Mouse (Mus musculus) hindbrain, embryonic 13.5 days (tissue): ENCODE results near the gene Acot4. TPM values are rescaled to one million over a fixed set of nuclear protein-coding genes. Genes with fewer than 3 reads are reported as not detected.
"Not testable (repeated sequence)": the region's sequence is repeated elsewhere in the genome, so short reads cannot be mapped to it uniquely, and the experiment has no call there.

Experiments used
- ATAC-seq: fragments of 200-750 bp; cut with Nextera tagmentation; 2 replicates; pipeline ENCODE4 v1.8.0; 2017; ENCODE audit warnings: moderate TSS enrichment; ENCODE audit not compliant: low FRiP score
- H3K27ac ChIP-seq: fragments of 300-500 bp; sonication (generic); 2 replicates; pipeline ENCODE4 v1.5.1; 2015; ENCODE audit warnings: inconsistent platforms, mild to moderate bottlenecking, moderate library complexity
- H3K27me3 ChIP-seq: fragments of 300-500 bp; sonication (generic); 2 replicates; pipeline ENCODE4 v1.6.1; 2015; ENCODE audit warnings: mild to moderate bottlenecking, inconsistent platforms
- H3K36me3 ChIP-seq: fragments of 300-500 bp; sonication (generic); 2 replicates; pipeline ENCODE4 v1.6.1; 2015; ENCODE audit warnings: mild to moderate bottlenecking, inconsistent platforms
- H3K4me1 ChIP-seq: fragments of 300-500 bp; sonication (generic); replicated peaks from 2 replicates; pipeline ENCODE4 v1.6.1; 2015; ENCODE audit warnings: inconsistent platforms
- H3K4me2 ChIP-seq: fragments of 300-500 bp; sonication (generic); 2 replicates; pipeline ENCODE4 v1.6.1; 2015; ENCODE audit warnings: inconsistent platforms, mild to moderate bottlenecking, moderate library complexity
- H3K4me3 ChIP-seq: fragments of 300-500 bp; sonication (generic); 2 replicates; pipeline ENCODE4 v1.5.1; 2015; ENCODE audit warnings: mild to moderate bottlenecking, inconsistent platforms
- H3K9ac ChIP-seq: fragments of 300-500 bp; sonication (generic); 2 replicates; pipeline ENCODE4 v1.6.1; 2015; ENCODE audit warnings: mild to moderate bottlenecking, inconsistent platforms
- H3K9me3 ChIP-seq: fragments of 300-500 bp; sonication (generic); 2 replicates; pipeline ENCODE4 v1.6.1; 2016; ENCODE audit warnings: inconsistent platforms
- WGBS: fragments of 180-500 bp; shearing (Covaris S2); methylation state at CpG from one replicate; pipeline ENCODE4 v1.1.7; 2015; 5-methylcytosine and 5-hydroxymethylcytosine counted together
- polyA plus RNA-seq: library from polyadenylated mRNA; unstranded; fragments of >200 nt; fragmentation: Nextera tagmentation; extraction: Ambion mirVana; gene quantifications from 2 replicates; pipeline ENCODE4 v1.2.1, GENCODE M21; 2015

Acot4 gene
- polyA plus RNA-seq: 0.09 and 0.13 TPM in 2 replicates

DNA sequence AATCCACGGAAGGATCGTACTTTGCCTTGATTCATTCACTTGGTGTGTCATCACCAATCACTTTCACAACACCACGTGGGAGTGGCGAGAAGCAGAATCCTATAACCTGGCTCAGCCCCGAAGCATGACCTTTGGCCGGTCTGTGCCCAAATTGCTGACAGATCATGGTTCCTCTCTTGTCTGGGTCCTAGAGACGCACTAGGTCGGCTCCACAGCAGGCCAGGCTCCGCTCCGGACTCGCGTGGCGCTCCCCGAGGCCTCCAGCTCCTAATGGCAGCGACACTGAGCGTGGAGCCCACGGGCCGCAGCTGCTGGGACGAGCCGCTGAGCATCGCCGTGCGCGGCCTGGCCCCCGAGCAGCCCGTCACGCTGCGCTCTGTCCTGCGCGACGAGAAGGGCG lies at the start of gene Acot4:
TSS of gene Acot4 (plus strand) at position 139 of the 400 bp plus-strand sequence.
- peak within 1 kb of the TSS; percentile 60 for H3K4me2 ChIP-seq
- ATAC-seq: peak; percentile 63; the same call in 1 of the 2 replicates
- H3K9me3 ChIP-seq, H3K27me3 ChIP-seq, H3K36me3 ChIP-seq, H3K4me1 ChIP-seq, H3K27ac ChIP-seq: not testable (repeated sequence)
- H3K9ac ChIP-seq: peak within 1 kb of the TSS; percentile 70
- H3K4me3 ChIP-seq: peak within 1 kb of the TSS; percentile 43
- WGBS: 10% methylated on average over 32 of the region's 32 CpGs

DNA sequence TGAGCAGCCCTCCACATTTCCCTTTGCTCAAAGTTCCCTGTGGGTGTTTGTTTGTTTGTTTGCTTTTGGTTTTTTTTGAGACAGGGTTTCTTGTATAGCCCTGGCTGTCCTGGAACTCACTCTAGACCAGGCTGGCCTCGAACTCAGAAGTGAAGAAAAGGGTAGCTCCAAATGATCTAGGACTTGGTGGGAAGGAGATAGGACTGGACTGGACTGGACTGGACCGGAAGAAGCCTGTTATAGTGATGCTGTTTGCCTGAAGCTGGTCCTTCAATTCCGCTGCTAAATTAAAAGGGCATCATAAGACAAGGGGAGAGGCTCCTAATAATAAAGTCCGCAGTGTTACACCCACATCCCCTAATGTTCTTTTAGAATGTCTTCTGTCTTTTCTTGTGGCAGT lies 49.7 kb upstream of the Acot4 start:
- peak overlapping the region; percentile 94 for H3K27ac ChIP-seq
- peak overlapping the region; percentile 83 for H3K9ac ChIP-seq
- H3K4me1 ChIP-seq: peaks cover 8% of the 10 kb centered on the region
- H3K4me3 ChIP-seq: peak overlapping the region; percentile 60
- no peaks in the 10 kb centered on the region for H3K27me3 ChIP-seq
- H3K36me3 ChIP-seq: peaks cover 4% of the 10 kb centered on the region; the same call in 1 of the 2 replicates
- peak; percentile 8; the same call in 1 of the 2 replicates for ATAC-seq
- no peaks in the 10 kb centered on the region for H3K9me3 ChIP-seq
- WGBS: 76% methylated on average over 4 of the region's 4 CpGs
- peak overlapping the region; percentile 60 for H3K4me2 ChIP-seq

DNA sequence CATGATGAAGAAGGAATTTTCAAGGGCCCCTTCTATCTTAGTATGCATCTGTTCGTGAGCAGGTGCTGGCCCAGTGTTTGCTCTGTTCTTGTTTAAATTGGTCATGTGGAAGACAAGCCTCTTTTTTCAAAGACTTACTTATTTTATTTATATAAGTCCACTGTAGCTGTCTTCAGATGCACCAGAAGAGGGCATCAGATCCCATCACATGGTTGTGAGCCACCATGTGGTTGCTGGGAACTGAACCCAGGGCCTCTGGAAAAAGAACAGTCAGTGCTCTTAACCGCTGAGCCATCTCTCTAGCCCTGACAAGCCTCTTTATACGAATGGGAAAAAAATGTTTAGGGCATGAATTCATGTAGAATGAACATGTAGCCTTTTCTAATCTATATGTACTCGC lies 48.8 kb upstream of the Acot4 start:
- no peak for ATAC-seq
- WGBS: 97% methylated on average over 4 of the region's 4 CpGs

DNA sequence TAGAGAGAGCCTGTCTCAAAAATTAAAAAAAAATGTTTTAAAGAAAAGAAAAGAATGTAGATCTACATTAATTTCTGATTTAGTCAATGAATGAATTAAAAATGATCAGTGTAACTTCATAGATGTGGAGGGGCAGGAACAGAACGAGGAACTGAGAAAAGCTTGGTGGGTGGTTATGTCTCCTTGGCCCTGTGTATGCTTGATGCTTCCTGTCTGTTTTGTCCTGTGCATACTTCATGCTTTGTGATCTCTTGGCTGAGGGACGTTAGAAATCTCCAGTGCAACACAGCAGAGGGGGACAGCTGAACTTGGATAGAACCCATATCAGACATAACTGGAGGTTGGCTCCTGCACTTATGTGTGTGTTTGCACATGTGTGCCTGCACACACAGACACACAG lies 41.0 kb upstream of the Acot4 start:
- ATAC-seq: no peak
- Histone ChIP-seq H3K4me1 (0 out of 2 replicates have a peak, but pooled peaks cover 4% of the 10 kb centered on the region), H3K4me2 (no peak overlapping the region), H3K4me3 (no peak overlapping the region), H3K9ac (no peak overlapping the region), H3K9me3 (no peaks in the 10 kb centered on the region), H3K36me3 (peaks cover 12% of the 10 kb centered on the region), H3K27me3 (no peaks in the 10 kb centered on the region), H3K27ac (no peak overlapping the region)
- WGBS: 71% methylated on average over 2 of the region's 2 CpGs

More for the DNA sequence above, 48.8 kb upstream of the Acot4 start:
- Histone ChIP-seq H3K4me3 (no peak overlapping the region), H3K9ac (no peak overlapping the region), H3K27me3 (no peaks in the 10 kb centered on the region), H3K36me3 (peaks cover 7% of the 10 kb centered on the region), H3K4me1 (peaks cover 8% of the 10 kb centered on the region), H3K9me3 (no peaks in the 10 kb centered on the region), H3K4me2 (no peak overlapping the region), H3K27ac (no peak overlapping the region)

DNA sequence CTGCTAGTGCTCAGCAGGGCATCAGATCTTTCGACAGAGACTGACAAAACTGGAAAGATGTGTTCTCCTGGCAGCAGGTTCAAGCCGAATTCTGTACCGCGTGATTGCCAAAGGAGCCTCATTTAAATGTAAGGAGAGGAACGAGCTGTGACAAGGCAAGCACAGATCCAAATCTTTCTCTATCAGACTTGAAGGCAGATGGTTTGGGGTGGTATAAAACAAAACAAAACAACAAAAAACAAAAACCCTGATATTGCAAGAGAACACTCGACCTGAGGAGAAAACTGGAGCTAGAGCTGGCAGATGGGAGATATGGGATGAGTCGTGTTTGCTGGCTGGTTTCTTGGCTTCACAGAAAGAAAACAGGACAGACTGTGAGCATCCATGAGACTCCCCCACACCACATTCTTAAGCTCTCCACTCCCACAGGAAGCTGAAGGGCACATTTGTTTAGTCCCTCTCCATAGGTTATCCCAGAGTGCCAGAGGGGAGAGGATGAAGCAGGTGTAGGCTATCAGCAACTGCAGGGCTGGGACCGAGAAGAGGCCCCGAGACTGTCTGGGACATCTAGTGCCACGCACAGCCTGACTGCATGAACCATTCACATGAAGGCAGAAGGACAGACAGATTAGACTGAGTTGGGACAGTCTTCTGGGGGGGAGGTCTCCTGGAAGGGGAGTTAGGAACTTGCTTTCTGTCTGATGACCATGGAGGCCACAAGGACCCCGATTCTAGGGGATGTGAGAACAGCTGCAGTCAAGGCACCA lies 39.7 kb upstream of the Acot4 start:
- Histone ChIP-seq H3K36me3 (peaks cover 8% of the 10 kb centered on the region), H3K27me3 (no peaks in the 10 kb centered on the region), H3K4me1 (0 out of 2 replicates have a peak, but pooled peaks cover 4% of the 10 kb centered on the region), H3K4me3 (no peak overlapping the region), H3K9ac (no peak overlapping the region), H3K9me3 (no peaks in the 10 kb centered on the region), H3K4me2 (no peak overlapping the region), H3K27ac (no peak overlapping the region)
- ATAC-seq: no peak
- 62% methylated on average over 11 of the region's 11 CpGs for WGBS

DNA sequence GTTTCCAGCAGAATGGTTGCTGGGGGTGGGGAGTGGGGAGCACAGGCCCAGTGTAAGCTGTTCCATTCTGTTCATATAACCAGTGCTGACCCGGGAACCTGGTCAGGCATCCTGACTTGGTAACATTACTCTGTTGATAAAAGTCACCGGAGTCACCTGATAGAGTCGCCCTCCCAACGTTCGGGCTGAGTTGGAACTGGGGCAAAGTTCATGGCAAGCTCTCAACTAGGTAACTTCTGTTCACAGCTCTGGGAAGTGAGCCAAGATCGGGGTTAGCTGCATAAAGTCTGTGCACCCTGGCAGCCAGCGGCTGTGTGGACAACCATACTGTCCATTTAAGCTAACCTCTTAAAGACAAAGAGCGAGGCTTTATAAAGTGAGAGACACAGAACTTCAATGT lies 38.9 kb upstream of the Acot4 start:
- ATAC-seq, H3K4me1 ChIP-seq: not testable (repeated sequence)

DNA sequence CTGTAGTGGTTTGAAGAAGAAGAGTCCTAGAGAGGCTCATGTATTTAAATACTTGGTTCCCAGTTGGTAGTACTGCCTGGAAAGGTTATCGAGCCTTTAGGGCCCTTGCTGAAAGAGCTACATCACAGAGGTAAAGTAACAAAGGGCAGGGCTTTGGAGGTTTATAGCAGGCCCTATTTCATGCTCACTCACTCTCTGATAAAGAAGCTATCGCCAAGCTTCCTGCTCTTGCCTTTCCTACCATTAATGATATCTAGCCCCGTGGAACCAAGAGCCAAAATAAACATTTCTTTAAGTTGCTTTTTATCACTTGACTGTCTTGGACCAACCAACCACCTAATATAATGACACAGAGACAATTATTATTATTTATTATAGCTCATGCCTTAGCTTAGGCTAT lies 37.8 kb upstream of the Acot4 start:
- 80% methylated on average over 3 of the region's 3 CpGs for WGBS
- Histone ChIP-seq H3K9ac (no peak overlapping the region), H3K4me3 (no peak overlapping the region), H3K4me1 (0 out of 2 replicates have a peak, but pooled peaks cover 4% of the 10 kb centered on the region), H3K27me3 (no peaks in the 10 kb centered on the region), H3K4me2 (no peak overlapping the region), H3K9me3 (no peaks in the 10 kb centered on the region), H3K36me3 (peaks cover 2% of the 10 kb centered on the region; the same call in 1 of the 2 replicates), H3K27ac (no peak overlapping the region)
- no peak for ATAC-seq

More for the DNA sequence above, 38.9 kb upstream of the Acot4 start:
- H3K36me3 ChIP-seq, H3K9ac ChIP-seq, H3K27ac ChIP-seq, H3K27me3 ChIP-seq, H3K4me3 ChIP-seq, H3K9me3 ChIP-seq, H3K4me2 ChIP-seq: not testable (repeated sequence)
- 77% methylated on average over 8 of the region's 8 CpGs for WGBS

DNA sequence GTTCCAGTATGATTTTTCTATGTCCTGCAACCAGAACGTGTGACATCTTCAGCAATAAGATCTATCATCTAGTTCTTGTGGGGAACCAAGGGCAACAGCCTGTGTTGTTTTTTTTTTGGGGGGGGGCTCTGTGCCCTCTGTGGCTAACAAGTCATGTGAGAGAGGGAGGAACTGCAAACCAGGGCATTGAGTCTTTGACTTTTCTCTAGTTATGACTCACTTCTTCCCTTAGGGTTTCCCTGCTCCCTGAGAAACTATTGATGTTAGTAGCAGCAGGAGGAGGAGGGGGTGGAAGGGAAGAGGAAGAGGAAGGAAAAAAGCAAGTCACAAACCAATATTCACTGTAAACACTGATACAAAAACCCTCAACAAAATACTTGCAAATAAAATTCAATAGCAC lies 34.3 kb upstream of the Acot4 start:
- Histone ChIP-seq H3K4me1 (0 out of 2 replicates have a peak, but pooled peaks cover 10% of the 10 kb centered on the region), H3K27ac (no peak overlapping the region), H3K9ac (no peak overlapping the region), H3K4me2 (no peak overlapping the region), H3K4me3 (no peak overlapping the region), H3K36me3 (no peaks in the 10 kb centered on the region), H3K27me3 (no peaks in the 10 kb centered on the region), H3K9me3 (no peaks in the 10 kb centered on the region)
- ATAC-seq: no peak
- WGBS: 98% methylated on average over 1 of the region's 1 CpGs

DNA sequence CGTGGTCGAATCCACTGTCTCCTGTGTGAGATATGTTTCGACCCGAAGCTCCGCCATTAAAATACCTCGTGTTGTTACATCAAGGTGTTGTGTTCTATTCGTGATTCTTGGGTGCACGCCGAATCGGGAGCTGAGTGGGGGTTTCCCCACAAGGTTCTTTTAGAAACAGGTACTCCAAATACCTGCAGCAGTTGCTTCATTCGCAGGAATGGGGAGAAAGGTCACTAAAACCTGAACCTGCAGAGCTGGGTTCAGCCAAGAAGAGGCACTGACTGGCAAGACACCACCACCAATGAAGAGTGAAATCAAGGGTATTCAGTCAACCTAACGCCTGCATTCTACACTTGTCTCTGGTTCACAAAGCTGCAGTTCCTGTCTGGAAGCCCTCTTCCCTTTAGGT lies 29.9 kb upstream of the Acot4 start:
- Histone ChIP-seq H3K27ac (peak overlapping the region; percentile 76), H3K4me1 (peaks cover 36% of the 10 kb centered on the region), H3K9ac (no peak overlapping the region), H3K4me2 (peak overlapping the region; percentile 59), H3K9me3 (no peaks in the 10 kb centered on the region), H3K27me3 (no peaks in the 10 kb centered on the region), H3K36me3 (no peaks in the 10 kb centered on the region), H3K4me3 (no peak overlapping the region)
- 90% methylated on average over 12 of the region's 12 CpGs for WGBS
- no peak for ATAC-seq

DNA sequence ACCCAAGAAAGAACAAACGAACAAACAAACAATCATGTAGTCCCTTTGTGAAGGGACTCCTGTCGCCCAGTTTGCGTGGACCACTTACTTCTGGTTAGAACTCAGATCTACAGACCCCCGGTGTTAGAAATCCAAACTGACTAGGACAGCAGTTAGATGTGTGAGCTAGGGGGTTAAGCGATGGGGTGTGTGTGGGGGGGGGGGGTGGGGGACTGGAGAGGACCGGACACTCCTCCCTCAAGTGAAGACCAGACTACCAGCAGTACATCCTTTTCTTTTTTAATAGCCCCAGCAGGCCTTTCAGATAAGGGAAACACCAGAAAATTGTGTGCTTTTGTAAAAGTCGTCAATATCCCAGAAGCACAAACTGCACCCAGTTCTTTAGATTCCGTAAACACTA lies 29.4 kb upstream of the Acot4 start:
- Histone ChIP-seq H3K9ac (no peak overlapping the region; the same call in 1 of the 2 replicates), H3K4me3 (peak overlapping the region; percentile 48), H3K4me1 (peaks cover 40% of the 10 kb centered on the region), H3K27me3 (no peaks in the 10 kb centered on the region), H3K9me3 (no peaks in the 10 kb centered on the region), H3K36me3 (no peaks in the 10 kb centered on the region), H3K4me2 (peak overlapping the region; percentile 59), H3K27ac (peak overlapping the region; percentile 76)
- 48% methylated on average over 8 of the region's 8 CpGs for WGBS
- peak; percentile 59 for ATAC-seq

DNA sequence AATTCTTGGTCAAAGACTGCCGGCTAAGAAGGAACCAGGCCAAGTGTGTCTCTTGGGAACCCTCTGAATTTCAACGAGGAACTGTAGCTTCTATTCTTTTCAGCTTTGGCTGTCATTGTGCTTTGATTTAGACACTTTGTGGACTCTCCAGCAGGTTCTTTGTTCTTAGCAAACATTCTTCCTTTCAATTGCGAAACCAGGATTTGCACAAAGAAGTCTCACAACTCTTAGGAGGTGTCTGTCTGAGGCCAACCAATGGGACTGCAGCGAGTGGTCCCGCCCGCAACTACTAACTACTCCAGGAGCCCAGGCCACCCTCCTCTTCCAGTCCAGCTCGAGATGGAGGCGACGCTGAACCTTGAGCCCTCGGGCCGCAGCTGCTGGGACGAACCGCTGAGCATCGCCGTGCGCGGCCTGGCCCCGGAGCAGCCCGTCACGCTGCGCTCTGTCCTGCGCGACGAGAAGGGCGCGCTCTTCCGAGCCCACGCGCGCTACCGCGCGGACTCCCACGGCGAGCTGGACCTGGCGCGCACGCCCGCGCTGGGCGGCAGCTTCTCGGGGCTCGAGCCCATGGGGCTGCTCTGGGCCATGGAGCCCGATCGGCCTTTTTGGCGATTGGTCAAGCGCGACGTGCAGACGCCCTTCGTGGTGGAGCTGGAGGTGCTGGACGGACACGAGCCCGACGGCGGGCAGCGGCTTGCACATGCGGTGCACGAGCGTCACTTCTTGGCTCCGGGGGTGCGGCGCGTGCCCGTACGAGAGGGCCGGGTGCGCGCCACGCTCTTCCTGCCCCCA lies 28.8 kb upstream of the Acot4 start, which contains the start of gene Acot1:
TSS of gene Acot1 (plus strand) at position 320 of the 795 bp plus-strand sequence.
- peaks cover 41% of the 10 kb centered on the region for H3K4me1 ChIP-seq

DNA sequence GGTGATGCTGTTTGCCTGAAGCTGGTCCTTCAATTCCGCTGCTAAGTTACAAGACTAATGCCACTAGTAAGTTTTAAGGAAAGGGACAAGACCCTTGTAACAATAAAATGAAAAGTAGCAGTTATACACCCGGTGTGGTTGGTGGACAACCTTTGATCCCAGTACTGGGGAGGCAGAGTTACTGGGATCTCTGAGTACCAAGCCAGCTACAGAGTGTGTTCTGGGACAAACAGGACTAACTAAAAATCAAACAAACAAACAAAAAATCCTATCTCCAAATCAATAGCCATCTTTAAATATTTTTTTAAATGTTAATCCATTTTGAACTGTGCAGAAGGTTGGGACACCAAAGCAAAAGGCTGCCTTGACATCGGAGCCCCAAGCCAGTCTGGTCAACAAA lies 28.0 kb upstream of the Acot4 start:
- peak overlapping the region; percentile 79 for H3K27ac ChIP-seq
- no peaks in the 10 kb centered on the region for H3K27me3 ChIP-seq
- 77% methylated on average over 3 of the region's 3 CpGs for WGBS
- H3K9me3 ChIP-seq: no peaks in the 10 kb centered on the region
- peak overlapping the region; percentile 68; the same call in 1 of the 2 replicates for H3K9ac ChIP-seq
- no peak for ATAC-seq
- peak overlapping the region; percentile 59 for H3K4me2 ChIP-seq
- H3K4me3 ChIP-seq: peak overlapping the region; percentile 48
- no peaks in the 10 kb centered on the region for H3K36me3 ChIP-seq
- H3K4me1 ChIP-seq: peaks cover 41% of the 10 kb centered on the region

More for the DNA sequence above, 28.8 kb upstream of the Acot4 start, which contains the start of gene Acot1:
- H3K27ac ChIP-seq: peak within 1 kb of the TSS; percentile 76
- H3K4me2 ChIP-seq: peak within 1 kb of the TSS; percentile 59
- H3K9ac ChIP-seq: peak within 1 kb of the TSS; percentile 68
- not testable (repeated sequence) for H3K36me3 ChIP-seq, H3K27me3 ChIP-seq, H3K9me3 ChIP-seq
- peak within 1 kb of the TSS; percentile 48 for H3K4me3 ChIP-seq
- ATAC-seq: peak; percentile 93
- WGBS: 1% methylated on average over 68 of the region's 70 CpGs
